Mouse (Mus musculus) retina, postnatal 7 days (tissue): Measurements from ENCODE around the gene Syt3.

Experiments used
- DNase-seq: peaks from one replicate; pipeline ENCODE4 v3.0.0-alpha.2; 2012; ENCODE audit warnings: low read depth, low spot score

Gene Syt3

DNA sequence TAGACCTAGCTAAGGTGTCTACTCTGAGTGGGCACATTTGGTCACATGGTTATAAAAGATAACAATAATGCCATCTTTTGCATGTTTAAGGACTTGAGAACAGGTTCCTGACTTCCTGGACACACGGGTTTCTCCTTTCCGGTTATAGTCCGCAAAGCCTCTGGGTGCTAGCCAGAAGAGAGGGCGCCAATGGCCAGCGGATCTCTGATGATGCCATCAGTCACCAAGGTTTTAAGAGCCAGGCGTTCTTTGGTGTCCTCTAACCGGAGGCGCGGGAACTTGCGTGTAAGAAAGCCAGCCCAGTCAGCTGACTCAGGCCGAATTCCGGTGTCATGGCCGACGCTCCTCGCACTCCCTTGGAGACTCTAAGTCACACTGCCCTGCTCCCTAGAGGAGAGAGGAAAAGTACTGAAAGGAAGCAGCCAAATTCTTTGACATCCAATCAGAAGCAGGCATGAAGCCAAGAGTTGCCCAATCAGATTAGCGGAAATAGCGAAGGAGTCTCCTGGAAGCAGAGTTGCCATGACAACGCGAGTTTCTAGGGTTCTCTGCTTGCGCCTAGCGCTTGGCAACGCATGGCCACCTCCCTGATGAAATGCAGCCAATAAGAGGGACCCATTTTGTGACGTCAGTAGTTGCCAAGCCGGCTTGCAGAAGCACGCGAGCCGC lies 21.6 kb downstream of the Syt3 start:
- peak; percentile 96 for DNase-seq

DNA sequence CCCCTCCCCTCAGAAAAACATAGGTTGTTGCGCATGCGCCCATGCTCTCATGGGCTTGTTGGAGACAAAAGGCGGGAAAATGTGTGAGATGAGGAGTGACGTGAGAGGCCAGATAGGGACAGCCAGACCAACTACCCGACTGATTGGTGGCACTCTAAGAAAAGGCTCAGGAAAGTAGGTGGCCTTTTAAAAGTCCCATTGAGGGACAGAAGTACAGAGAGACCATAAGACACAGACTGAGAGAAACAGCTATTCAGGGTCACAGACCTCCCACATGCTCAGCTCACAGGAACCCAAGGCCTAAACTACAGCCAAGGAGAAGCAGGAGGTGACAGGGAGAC lies 22.1 kb downstream of the Syt3 start:
- DNase-seq = no peak

DNA sequence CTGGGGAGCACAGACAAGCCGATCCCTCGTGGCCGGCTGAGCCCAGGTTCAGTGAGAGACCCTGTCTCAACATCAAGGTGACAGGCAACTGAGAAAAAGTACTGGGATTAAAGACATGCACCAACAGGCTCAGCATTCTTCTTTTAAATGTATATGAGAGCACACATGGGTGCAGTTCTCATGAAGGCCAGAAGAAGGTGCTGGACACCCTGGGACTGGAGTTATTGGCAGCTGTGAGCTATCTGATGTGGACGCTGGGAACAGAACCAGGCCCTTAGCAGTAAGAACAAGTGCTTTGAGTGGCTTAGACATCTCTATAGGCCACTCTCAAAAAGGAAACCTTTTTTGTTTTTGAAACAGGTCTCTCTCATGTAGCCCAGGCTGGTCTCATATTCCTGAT lies 27.2 kb downstream of the Syt3 start:
- no peak for DNase-seq

DNA sequence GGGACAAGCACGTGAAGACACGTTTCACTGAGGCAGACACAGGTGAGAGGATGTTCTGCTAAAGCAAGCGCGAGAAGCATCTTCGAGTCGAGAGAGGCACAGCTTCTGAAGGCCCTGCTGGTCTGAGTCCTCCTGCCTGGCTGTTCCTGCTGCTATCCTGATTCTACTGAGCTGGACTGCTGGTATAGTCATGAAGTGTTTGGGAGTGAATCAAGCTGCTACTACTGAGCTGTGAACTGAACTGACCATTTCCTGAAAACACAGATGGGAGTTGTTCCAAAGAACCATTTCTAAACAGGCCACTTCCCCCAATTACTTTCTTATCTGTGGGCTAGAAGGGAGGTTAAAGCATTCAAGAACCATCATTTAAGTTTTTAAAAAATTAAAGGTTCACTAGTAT lies 29.4 kb downstream of the Syt3 start:
- no peak for DNase-seq

DNA sequence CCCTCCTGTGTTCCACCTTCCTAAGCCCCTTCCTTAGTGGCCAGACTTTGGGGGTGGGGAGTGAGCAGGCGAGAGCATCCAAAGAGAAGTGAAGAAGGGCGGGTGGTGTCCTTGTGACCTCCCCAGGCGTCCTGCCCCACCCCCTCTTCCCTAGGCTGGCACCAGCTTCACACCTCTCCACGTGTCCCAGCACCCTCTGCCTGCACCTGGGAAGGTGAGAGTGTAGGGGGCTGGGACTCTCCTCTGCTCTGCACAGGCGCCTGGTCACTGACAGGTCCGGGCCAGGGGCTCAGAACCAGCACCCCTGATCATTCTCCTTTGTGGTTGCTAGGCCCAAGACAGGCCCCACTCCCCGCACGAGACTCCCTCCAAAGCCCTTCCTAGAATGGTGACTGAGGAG lies 43.8 kb downstream of the Syt3 start:
- DNase-seq = no peak

DNA sequence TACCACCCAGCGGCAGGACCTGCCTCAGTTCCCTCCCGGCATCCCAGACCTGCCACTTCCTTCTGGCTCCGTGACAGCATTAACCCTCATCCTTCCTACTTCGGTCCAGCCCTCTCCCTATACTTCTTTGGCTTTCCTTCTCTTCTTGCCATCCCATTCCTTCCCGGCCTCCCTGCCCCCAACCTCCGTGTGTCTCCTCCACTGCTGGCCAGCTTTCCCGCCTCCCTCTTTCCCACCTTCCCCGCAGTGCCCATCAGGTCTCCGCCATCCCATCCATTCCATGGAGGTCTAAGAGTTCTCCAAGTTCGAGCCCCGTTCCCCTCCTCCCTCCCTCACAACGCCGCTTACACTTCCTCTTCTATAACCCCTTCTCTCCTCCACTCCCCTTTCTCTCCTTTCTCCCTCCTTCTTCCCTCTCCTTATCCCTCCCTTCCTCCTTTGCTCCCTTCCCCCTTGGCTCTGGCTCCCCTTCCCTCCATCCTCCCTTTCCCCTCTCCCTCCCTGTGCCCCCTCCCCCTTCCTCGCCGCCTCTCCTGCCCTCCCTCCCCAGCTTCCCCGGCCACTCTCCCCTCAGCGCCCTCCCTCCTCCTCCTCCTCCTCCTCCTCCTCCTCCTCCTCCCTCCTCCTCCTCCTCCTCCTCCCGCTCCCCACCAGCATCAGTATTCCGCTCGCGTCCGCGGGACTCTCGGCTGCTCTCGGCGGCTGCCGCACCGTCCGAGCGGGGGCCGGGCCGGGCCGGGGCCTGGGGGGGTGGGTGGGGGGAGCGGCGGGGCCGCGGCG lies 44.5 kb downstream of the Syt3 start:
- DNase-seq = no peak

DNA sequence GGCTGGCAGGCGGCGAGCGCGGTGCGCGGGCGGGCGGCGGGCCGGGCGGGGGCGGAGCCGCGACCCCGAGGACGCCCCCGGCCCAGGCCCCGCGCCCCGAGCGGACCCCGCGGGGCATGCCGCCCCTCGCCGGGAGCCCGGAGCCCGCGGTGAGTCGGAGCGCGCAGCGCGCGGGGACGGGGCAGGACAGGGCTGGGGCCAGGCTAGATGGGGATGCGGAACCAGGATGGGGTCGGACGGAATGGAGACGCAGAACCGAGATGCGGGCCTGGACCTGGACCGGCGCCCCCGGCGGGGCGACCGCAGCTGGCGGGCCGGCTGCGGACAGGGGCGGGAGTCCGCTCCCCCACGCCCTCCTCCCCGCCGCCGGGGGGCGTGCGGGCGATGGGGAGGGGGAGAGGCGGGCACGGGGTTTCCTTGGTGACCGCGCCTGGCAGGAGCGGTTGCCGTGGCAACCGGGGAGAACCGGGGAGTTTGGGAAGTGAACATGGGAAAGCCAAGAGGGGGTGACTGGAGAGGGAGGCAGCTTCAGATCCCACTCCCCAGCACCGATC lies 45.1 kb downstream of the Syt3 start, which contains the start of gene Lrrc4b:
Gene Lrrc4b, plus strand, starts transcription at position 51 of the 554 bp plus-strand sequence.
- no peak for DNase-seq

DNA sequence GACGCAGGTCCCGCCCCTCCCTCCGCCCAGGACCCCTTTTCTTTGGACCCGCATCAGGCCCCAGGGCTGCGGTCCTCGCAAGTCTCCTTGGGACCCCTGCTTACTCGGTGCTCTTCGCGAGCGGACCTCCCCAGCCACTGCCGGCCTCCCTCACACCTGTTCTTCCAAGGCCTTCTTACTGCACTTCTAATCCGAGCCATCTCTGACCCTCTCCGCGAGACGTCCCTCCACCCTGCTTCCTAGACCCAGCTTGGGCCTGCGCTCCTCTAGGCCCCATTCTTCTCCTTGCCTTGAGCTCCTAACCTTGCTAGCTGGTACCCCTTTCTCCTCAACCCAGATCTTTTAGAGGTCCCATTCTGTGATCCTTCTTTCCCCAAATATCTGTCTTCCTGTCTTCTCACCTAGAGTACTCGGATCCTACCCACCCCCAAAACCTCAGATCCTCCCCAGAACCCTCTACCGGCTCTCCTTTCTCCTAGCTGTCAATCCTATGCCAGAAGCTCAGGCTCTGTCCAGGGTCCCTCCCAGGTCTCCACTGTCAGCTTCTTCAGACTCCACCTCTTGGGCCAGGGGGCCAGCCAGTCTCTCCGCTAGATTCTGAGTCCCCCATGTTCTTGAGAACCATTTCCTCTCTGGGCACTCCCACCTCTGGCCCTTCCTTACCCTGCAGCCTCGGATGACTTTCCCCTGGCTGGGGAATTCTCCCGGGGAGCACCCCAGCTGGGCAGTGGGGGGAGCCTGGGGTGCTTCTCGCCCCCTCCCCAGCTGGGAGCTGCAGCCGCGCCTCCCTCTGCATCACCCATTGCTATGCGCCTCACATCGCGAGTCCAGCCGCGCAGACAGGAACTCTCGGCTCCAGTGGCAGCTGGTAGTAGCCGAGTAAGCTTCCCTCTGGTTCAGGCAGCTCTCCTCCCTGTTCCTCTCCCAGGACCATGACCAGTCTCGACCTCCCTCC lies 45.9 kb downstream of the Syt3 start:
- no peak for DNase-seq

DNA sequence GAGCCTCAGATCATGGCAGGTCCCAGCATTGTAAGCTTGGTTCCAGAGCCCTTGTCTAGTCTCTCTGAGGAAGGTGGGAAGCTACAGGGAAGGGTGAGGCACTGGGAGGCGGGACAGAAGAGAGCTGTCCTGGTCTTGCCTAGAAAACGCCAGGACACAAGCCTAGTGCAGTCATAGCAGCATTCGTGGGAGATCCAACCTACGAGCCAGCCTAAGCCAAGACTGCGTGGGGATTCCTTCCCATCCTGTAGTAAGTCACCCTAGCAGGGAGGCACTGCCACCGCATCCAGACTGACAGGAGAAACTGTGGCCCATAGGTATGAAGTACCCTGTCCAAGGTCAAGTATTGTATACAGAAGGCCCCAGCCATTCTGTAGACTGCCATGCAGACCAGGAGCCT lies 48.6 kb downstream of the Syt3 start:
- no peak for DNase-seq

DNA sequence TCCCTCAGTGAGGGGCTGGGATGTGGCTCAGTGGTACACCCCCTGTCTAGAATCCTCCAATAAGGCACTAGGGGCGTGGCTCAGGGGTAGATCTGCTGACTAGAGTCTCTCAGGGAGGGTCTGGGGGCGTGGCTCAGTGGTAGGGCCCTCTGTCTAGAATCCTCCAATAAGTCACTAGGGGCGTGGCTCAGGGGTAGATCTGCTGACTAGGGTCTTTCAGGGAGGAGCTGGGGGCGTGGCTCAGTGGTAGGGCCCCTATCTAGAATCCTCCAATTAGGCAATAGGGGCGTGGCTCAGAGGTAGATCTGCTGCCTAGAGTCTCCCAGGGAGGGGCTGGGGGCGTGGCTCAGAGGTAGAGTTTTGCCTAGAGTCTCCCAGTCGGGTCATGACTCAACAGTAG lies 49.5 kb downstream of the Syt3 start:
- no peak for DNase-seq

DNA sequence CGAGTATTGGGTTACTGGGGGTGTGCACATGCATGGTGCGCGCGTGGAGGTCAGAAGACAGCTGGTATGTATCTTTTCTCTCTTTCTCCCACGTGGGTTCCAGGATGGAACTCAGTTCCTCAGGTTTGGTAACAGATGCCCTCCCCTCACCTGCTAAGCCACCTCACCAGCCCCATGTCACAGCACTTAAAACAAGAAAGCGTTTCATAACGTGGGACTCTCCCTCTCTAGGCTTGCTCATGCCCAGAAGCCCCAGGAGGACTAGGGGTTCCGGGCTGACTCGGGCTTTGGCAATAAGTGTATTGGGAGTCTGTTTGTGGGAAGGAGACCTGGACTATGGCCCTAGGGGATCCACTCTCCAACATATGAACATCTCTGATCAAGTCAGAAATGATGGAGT lies 50.2 kb downstream of the Syt3 start:
- DNase-seq = no peak

DNA sequence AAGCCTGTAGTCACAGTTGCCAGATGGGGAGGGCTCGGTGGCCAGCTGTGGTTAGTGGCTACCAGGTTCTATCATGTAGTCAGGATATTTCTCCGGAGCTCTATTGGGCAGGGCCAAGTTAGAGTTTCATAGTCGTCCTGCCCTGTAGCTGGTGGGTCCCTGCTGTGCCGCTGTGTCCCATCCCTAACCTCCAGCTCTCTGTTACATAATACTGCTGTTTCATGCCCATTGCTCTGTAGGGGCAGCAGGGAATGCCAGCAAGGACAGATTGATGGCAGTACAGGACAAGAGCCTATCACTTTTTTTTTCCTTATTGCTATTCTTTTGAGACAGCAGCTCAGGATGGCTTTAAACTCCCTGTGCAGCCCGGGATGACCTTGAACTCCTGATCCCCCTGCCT lies 51.9 kb downstream of the Syt3 start:
- no peak for DNase-seq

DNA sequence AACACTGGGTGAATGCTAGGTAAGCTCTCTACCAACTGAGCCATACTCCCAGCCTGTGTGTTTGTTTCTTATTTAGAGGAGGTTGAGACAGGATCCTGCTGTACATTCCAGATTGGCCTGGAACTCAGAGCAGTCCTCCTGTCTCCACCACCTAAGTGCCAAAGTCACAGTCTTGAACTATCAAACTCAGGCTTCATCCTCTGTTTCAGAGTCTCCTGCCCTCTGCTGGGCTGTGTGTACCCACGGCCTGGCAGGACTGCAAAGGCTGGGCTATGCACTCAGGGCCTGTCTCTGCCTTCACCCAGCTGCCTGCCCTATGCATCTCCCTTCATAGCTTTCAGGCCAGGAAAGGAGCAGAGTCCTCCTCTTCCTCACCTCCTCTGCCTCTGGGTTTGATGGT lies 52.4 kb downstream of the Syt3 start:
- no peak for DNase-seq

DNA sequence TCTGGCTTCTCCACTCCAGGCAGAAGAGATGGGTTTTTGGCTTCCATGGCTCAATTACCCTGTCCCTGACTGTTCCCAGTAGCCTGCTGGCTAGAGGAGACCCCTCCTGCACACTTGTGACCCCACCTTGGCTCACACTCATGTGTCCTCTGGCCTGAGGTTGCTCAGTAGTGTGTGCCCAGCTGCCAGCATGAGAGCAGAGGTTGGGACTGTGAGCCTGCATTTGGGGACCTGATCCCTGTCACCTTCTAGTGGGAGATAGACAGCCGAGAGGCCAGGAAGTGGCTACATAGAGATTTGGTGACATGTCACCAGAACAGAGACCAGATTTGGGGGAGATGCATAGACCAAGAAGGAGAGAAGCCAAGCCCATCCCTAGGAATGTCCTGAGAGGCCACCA lies 53.3 kb downstream of the Syt3 start:
- DNase-seq = no peak

DNA sequence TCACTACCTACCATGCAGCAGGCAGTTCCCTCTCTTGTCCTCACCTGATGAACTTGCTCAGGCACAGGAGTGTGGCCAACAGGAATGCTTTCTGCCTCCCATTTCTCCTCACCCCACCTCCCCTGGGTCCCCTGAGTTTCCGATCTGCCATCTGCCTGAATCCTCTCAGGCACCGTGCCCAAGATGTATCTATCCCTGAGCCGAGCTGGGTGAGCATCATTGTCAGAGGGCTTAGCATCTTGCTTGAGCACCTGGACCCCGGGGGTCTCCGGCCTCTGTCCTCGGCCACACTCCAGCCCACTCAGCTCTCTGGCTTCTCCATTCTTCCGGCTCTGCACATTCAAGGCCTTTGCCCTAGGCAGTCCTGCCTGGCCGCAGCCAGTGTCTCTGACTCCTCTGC lies 54.0 kb downstream of the Syt3 start:
- no peak for DNase-seq

DNA sequence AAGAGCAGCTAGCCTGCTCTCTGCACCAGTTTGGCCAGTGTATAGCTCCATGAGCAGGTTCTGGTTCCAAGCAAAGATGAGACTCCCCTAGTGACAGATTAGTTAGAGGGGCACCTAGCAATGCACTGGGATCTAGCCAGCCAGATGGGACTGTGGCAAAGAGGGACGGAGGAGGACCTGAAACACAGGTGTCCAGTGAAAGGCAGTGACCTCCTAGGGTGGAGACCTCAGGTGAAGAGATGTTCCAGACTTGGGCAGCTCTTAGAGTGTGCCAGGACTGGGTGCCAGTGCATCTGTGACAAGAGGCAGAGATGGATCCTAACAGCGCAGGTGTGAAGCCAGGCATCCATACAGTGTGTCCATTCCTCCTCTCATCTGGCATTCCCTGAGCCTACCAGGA lies 55.8 kb downstream of the Syt3 start:
- DNase-seq = no peak

DNA sequence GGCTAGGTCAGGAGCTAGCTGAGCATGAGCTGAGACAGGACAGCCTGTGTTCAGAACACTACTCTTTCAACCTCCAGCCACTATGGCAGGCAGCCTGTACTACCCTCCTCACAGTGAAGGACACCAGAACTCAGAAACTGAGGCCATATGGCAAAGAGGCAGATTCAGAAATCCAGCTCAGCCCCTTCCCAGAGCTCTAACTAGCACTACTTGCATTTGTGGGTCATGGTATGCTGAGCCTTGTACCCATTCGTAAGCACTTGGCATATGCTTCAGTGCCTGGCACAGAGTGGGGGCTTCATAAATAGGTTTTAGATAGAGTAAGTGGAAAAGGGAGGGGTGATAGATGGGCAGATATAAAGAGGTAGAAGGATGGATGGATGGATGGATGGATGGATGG lies 56.6 kb downstream of the Syt3 start:
- DNase-seq = no peak

DNA sequence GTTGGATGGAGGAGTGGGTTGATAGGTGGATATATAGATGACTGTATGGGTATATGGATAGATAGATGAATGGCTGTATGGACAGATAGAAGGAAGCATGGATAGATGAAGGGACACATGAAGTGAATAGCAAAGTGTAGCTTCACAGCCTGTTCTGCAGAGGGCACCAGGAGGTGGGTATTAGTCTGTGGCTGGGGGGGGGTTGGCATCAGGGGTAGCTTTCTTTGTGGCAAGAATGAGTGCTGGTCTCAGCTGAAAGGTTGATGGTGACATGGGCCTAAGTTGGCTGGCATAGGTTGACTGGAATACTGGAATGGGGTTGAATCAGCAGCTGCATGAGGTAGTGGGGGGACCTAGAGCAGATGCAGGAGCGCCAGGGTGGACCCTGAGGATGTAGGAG lies 57.3 kb downstream of the Syt3 start:
- DNase-seq = no peak

DNA sequence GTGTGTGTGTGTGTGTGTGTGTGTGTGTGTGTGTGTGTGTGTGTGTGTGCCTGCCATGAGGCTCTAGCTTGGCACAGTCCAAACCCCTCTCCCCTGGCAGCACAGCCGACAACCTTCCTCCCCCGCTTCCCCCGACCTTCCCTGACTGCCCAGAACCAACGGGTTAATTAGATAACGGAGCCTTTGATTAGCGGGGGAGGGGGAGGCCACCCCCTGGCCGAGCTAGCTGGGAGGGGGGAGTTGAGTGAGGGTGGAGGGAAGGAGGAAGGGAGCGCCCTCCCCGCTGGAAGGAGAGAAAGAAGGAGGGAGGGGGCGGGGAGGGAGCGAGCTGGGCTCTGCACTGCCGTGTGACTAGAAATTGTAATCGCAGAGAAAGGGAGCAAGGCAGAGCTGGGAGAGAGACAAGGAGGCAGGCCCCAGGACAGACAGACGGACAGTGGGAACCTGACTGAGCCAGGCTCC lies 57.8 kb downstream of the Syt3 start:
- DNase-seq = no peak

DNA sequence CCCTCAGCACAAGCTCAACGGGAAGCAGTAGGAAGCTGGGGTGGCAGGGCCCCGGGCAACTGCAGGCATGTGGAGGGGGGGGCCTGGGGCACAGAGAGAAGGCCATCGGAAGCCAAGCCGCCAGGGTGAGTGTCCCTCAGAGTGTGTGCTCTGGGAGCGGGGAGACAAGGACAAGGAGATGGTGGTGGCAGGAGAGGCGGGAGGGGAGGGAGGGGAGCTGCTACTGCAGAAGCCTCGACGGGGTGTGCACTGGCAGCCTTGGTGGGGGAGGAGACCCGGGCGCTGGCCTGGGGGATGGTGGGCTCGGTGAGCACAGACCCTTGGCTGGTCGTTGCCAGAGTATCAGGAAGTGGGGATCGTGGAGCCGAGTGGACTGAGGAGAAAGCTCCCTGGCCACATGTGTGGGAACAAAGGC lies 58.5 kb downstream of the Syt3 start:
- DNase-seq = no peak

DNA sequence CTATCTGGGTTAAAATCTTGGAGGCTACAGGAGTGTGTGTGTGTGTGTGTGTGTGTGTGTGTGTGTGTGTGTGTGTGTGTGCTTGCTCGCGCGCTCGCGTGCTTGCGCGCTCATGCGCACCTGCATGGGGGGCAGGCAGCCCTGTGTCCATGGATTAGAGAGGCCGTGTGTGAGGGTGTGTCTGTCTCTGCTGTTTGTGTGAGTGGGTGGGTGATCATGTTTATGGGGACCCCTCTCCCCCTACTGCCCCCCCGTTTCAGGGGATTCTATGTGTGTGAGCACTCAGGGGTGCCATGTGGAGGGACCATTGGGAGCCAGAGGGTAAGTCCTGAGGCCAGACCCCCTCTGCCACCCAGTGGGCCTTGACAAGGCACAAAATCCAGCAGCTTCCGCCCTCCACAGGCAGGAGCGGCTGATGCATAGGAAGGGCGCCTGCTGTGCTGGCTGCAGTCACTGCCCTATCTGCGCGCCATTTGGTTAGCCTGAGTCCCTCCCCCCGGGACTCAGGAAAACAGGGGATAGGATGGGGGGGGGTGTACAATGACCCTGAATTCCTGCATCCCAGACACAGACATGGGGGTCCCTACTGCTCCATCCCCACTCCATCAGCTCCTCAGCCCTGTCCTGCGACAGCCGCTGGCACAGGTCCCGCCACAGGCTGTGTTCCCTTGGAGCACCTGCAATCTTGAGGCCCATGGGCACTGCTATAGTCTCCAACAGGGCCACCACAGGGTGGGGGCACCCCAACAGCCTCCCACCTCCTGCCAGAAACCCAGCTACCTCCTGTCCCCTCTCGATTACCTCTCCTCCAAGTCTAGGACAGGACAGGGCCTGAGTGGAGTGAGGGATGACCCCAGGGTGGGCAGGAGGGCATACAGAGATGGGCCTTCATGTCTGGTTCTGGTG lies 59.6 kb downstream of the Syt3 start:
- DNase-seq = no peak
